Mouse (Mus musculus) lung, embryonic 16.5 days (tissue): ENCODE results near the gene Madd. TPM values are rescaled to one million over a fixed set of nuclear protein-coding genes. Genes with fewer than 3 reads are reported as not detected.
A peak's percentile ranks its signal among the peaks of the same experiment; 100 is the strongest.
"Not testable (repeated sequence)": the region's sequence is repeated elsewhere in the genome, so short reads cannot be mapped to it uniquely, and the experiment has no call there.

Experiments
- ATAC-seq: fragments of 200-750 bp; cut with Nextera tagmentation; 2 replicates; pipeline ENCODE4 v1.8.0; 2017; ENCODE audit warnings: low read depth, mild to moderate bottlenecking, moderate library complexity
- H3K27ac ChIP-seq: fragments of 300-500 bp; sonication (generic); 2 replicates; pipeline ENCODE4 v1.5.1; 2014; ENCODE audit warnings: mild to moderate bottlenecking, control low read depth, low read length
- H3K27me3 ChIP-seq: fragments of 300-500 bp; sonication (generic); 2 replicates; pipeline ENCODE4 v1.6.1; 2014; ENCODE audit warnings: low read depth, low read length, mixed read lengths; ENCODE audit not compliant: control insufficient read depth, insufficient read depth
- H3K36me3 ChIP-seq: fragments of 300-500 bp; sonication (generic); 2 replicates; pipeline ENCODE4 v1.6.1; 2014; ENCODE audit warnings: low read length; ENCODE audit not compliant: control insufficient read depth, insufficient read depth
- H3K4me1 ChIP-seq: fragments of 300-500 bp; sonication (generic); replicated peaks from 2 replicates; pipeline ENCODE4 v1.6.1; 2014; ENCODE audit warnings: low read length, mixed read lengths; ENCODE audit not compliant: control insufficient read depth, insufficient read depth
- H3K4me2 ChIP-seq: fragments of 300-500 bp; sonication (generic); 2 replicates; pipeline ENCODE4 v1.6.1; 2014; ENCODE audit warnings: low read depth, low read length, control low read depth
- H3K4me3 ChIP-seq: fragments of 300-500 bp; sonication (generic); 2 replicates; pipeline ENCODE4 v1.5.1; 2014; ENCODE audit warnings: mild to moderate bottlenecking, low read length, control low read depth
- H3K9ac ChIP-seq: fragments of 300-500 bp; sonication (generic); 2 replicates; pipeline ENCODE4 v1.6.1; 2014; ENCODE audit warnings: low read length, control low read depth
- H3K9me3 ChIP-seq: fragments of 300-500 bp; sonication (generic); 2 replicates; pipeline ENCODE4 v1.6.1; 2016; ENCODE audit warnings: low read length; ENCODE audit not compliant: control insufficient read depth
- WGBS: fragments of 180-500 bp; shearing (Covaris S2); extraction: QIAGEN DNeasy Blood & Tissue Kit; methylation state at CpG from one replicate; pipeline ENCODE4 v1.1.7; 2014; 5-methylcytosine and 5-hydroxymethylcytosine counted together
- polyA plus RNA-seq: library from polyadenylated mRNA; unstranded; fragments of >200 nt; fragmentation: Nextera tagmentation; extraction: Ambion mirVana; gene quantifications from 2 replicates; pipeline ENCODE4 v1.2.1, GENCODE M21; 2015

Madd gene
- polyA plus RNA-seq, 1 experiment from 2014 or later = 10.4 TPM

DNA sequence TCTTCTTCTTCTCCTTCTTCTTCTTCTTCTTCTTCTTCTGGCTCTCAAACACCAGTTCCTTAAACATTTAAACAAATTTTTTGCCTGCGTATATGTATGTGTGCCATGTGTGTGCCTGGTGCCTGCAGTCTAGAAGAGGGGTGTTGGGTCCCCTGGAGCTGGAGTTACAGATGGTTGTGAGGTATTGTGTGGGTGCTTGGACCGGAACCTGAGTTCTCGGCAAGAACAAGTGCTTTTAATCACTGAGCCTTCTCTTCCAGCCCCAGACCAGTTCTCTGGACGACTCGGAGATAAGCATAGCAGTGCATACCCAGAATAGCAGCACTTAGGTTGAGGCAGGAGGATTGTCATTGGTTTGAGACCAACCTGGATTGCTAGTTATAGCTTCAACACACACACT lies 66.8 kb downstream of the Madd start:
- H3K4me2 ChIP-seq = no peak overlapping the region
- H3K9ac ChIP-seq = no peak overlapping the region
- H3K4me1 ChIP-seq = peaks cover 4% of the 10 kb centered on the region; the same call in 1 of the 2 replicates
- H3K27me3 ChIP-seq = no peaks in the 10 kb centered on the region; the same call in 1 of the 2 replicates
- H3K27ac ChIP-seq = no peak overlapping the region
- ATAC-seq = no peak
- no peaks in the 10 kb centered on the region for H3K9me3 ChIP-seq
- no peaks in the 10 kb centered on the region for H3K36me3 ChIP-seq
- no peak overlapping the region for H3K4me3 ChIP-seq
- WGBS = 68% methylated on average over 5 of the region's 5 CpGs

DNA sequence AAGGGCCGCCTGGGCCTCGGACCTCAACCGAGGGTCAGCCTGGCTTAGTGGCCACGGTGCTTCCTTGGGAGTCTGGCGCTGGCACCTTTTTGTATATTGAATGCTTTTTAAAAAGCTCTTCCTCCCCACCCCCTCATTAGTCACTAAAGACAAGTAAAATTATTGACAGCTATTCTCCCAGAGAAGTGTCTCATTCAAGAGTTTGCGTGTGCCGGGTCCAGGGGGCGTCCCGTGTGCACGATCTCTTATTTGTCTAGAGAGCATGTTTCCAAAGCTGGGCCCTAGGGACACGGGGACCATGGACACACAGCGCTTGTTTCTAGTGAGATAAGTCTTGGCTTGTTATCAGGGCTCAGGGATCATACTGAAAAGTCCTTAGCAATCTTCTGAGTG lies 68.1 kb downstream of the Madd start:
- H3K4me2 ChIP-seq = peak overlapping the region; percentile 97
- H3K4me1 ChIP-seq = peaks cover 4% of the 10 kb centered on the region; the same call in 1 of the 2 replicates
- H3K9me3 ChIP-seq = no peaks in the 10 kb centered on the region
- no peaks in the 10 kb centered on the region; the same call in 1 of the 2 replicates for H3K27me3 ChIP-seq
- H3K4me3 ChIP-seq = peak overlapping the region; percentile 57
- H3K36me3 ChIP-seq = no peaks in the 10 kb centered on the region
- H3K27ac ChIP-seq = no peak overlapping the region
- ATAC-seq = peak; percentile 11; the same call in 1 of the 2 replicates
- WGBS = 17% methylated on average over 12 of the region's 12 CpGs
- H3K9ac ChIP-seq = peak overlapping the region; percentile 85

DNA sequence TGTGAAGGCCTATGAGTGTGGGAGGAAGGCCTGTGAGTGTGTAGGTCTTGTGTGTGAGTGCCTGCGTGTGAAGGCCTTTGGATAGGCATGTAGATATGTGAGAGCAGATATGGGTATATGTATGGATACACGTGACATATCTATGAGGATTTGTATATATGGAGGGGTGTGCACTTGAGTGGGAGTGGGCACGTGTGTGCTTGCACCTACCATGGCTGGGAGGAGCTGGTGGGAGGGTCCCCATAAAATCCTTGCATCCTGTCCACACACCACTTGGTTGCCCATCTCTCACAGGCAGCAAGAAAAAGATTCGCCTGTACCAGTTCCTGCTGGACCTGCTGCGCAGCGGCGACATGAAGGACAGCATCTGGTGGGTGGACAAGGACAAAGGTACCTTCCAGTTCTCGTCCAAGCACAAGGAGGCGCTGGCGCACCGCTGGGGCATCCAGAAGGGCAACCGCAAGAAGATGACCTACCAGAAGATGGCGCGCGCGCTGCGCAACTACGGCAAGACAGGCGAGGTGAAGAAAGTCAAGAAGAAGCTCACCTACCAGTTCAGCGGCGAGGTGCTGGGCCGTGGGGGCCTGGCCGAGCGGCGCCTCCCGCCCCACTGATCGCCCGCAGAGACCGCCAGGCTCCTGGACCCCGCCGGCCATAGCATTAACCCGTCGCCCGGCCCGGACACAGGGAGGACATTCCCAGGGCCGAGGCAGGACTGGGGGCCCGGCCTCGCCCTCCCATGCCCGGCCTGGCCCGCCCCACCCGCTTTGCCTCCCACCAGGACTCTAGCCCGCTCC lies 68.7 kb downstream of the Madd start:
- Histone ChIP-seq H3K4me1 (peaks cover 4% of the 10 kb centered on the region; the same call in 1 of the 2 replicates), H3K27me3 (no peaks in the 10 kb centered on the region; the same call in 1 of the 2 replicates), H3K27ac (no peak overlapping the region), H3K4me3 (peak overlapping the region; percentile 57), H3K36me3 (no peaks in the 10 kb centered on the region), H3K9me3 (no peaks in the 10 kb centered on the region), H3K4me2 (peak overlapping the region; percentile 97), H3K9ac (peak overlapping the region; percentile 85)
- 6% methylated on average over 42 of the region's 42 CpGs for WGBS
- ATAC-seq = peak; percentile 78

DNA sequence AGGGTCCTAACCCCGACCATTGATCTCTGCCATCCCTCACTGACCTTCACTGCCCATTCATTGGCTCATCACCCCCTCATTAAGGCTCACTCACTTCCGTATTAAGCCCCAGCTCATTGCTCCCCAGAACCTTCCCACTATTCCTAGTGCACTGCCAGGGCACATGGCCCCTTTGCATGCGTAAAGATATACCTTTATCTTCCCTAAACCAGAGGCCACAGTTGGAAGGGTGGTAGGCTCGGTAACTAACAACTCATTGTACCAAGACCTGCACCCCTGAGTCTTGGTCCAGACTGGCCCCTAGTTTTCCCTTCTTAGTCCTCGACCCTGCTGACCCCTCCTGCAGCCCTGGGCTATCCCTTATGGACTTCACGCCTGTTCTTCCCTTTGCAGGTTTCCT lies 69.8 kb downstream of the Madd start:
- Histone ChIP-seq H3K27ac (no peak overlapping the region), H3K4me2 (no peak overlapping the region), H3K27me3 (no peaks in the 10 kb centered on the region; the same call in 1 of the 2 replicates), H3K9ac (no peak overlapping the region), H3K4me3 (no peak overlapping the region), H3K4me1 (peaks cover 4% of the 10 kb centered on the region; the same call in 1 of the 2 replicates), H3K9me3 (no peaks in the 10 kb centered on the region), H3K36me3 (no peaks in the 10 kb centered on the region)
- no peak for ATAC-seq
- 73% methylated on average over 6 of the region's 6 CpGs for WGBS

GRCm38 (mm10) chr2:91113334-91113733 lies 70.3 kb downstream of the Madd start:
- no peaks in the 10 kb centered on the region for H3K36me3 ChIP-seq
- H3K4me1 ChIP-seq = peaks cover 4% of the 10 kb centered on the region; the same call in 1 of the 2 replicates
- WGBS = 62% methylated on average over 10 of the region's 10 CpGs
- H3K4me3 ChIP-seq = no peak overlapping the region
- no peak overlapping the region for H3K27ac ChIP-seq
- H3K4me2 ChIP-seq = no peak overlapping the region
- H3K9ac ChIP-seq = no peak overlapping the region
- H3K9me3 ChIP-seq = no peaks in the 10 kb centered on the region
- ATAC-seq = no peak
- no peaks in the 10 kb centered on the region; the same call in 1 of the 2 replicates for H3K27me3 ChIP-seq

GRCm38 (mm10) chr2:91112491-91112890 lies 71.1 kb downstream of the Madd start:
- H3K27ac ChIP-seq = peak overlapping the region; percentile 33; the same call in 1 of the 2 replicates
- peaks cover 4% of the 10 kb centered on the region; the same call in 1 of the 2 replicates for H3K4me1 ChIP-seq
- ATAC-seq = no peak
- H3K4me3 ChIP-seq = no peak overlapping the region
- no peaks in the 10 kb centered on the region for H3K36me3 ChIP-seq
- no peaks in the 10 kb centered on the region for H3K9me3 ChIP-seq
- H3K27me3 ChIP-seq = no peaks in the 10 kb centered on the region; the same call in 1 of the 2 replicates
- 32% methylated on average over 4 of the region's 4 CpGs for WGBS
- no peak overlapping the region for H3K4me2 ChIP-seq
- no peak overlapping the region for H3K9ac ChIP-seq

GRCm38 (mm10) chr2:91111832-91112231 lies 71.8 kb downstream of the Madd start:
- not testable (repeated sequence) for H3K4me2 ChIP-seq, H3K4me1 ChIP-seq, H3K27ac ChIP-seq, H3K27me3 ChIP-seq, H3K36me3 ChIP-seq, H3K9ac ChIP-seq, H3K9me3 ChIP-seq, ATAC-seq, H3K4me3 ChIP-seq
- 79% methylated on average over 3 of the region's 3 CpGs for WGBS

- Histone ChIP-seq H3K9ac (no peak overlapping the region), H3K4me2 (no peak overlapping the region), H3K27ac (no peak overlapping the region), H3K9me3 (no peaks in the 10 kb centered on the region), H3K4me3 (no peak overlapping the region), H3K4me1 (peaks cover 2% of the 10 kb centered on the region; the same call in 1 of the 2 replicates), H3K27me3 (no peaks in the 10 kb centered on the region), H3K36me3 (no peaks in the 10 kb centered on the region)
- WGBS = 84% methylated on average over 6 of the region's 6 CpGs
- no peak for ATAC-seq
Measured at GRCm38 (mm10) chr2:91110429-91110828, 73.2 kb downstream of the Madd start.

GRCm38 (mm10) chr2:91109807-91110385 lies 73.7 kb downstream of the Madd start:
- no peaks in the 10 kb centered on the region for H3K27me3 ChIP-seq
- no peaks in the 10 kb centered on the region for H3K9me3 ChIP-seq
- no peak overlapping the region for H3K9ac ChIP-seq
- no peaks in the 10 kb centered on the region for H3K4me1 ChIP-seq
- H3K4me2 ChIP-seq = no peak overlapping the region
- no peak overlapping the region for H3K27ac ChIP-seq
- WGBS = 66% methylated on average over 5 of the region's 5 CpGs
- no peaks in the 10 kb centered on the region for H3K36me3 ChIP-seq
- ATAC-seq = no peak
- H3K4me3 ChIP-seq = no peak overlapping the region
